Mouse (Mus musculus) 3T3-L1 (cell line): ENCODE measurements around the gene Eftud2.

Source experiments
- DNase-seq: peaks from one replicate; pipeline ENCODE4 v3.0.0-alpha.2; 2015; ENCODE audit warnings: low read depth, low spot score

Gene Eftud2

DNA sequence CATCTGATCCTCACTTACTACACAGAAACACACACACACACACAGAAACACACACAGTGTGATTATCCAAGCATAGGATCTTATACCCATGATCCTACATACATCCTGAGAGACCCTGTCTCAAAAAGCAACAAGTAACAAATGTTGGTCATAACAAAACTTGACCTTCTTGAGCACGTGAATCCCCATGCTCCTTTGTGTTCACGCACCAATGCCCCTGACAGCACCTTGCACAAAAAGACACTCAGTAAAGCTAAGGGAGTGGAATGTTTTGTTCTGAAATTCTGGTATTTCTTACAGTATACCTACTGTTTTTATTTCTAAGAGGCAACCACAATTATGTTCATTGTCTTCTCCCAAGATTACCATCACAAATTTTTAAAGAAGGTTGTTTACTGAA lies 1.2 kb downstream of the Eftud2 start:
- no peak for DNase-seq

DNA sequence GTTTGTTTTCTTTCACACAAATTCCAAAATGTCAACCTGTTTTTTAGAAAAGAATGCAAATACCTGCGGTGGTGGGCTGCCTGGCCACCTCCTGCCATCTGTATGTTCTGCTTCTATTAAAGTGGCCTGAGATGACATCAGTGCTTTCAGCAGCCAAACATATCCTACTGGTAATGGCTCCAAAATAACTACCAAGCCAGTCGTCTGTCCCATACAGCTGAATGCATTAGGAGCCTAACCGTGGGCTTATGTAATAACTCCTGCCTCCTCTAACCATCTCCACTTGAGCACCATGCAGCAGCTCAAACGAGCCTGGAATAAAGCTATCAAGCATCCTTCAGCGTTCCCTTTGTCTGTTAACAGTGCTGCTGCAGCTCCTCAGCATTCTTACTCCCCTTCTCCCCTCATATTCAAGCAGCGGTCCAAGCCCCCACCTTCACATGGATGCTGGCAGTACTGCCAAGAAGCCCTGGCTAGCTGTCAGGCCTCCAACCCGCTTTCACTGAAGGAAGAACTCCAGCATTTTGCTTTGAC lies 5.9 kb downstream of the Eftud2 start:
- DNase-seq: no peak

DNA sequence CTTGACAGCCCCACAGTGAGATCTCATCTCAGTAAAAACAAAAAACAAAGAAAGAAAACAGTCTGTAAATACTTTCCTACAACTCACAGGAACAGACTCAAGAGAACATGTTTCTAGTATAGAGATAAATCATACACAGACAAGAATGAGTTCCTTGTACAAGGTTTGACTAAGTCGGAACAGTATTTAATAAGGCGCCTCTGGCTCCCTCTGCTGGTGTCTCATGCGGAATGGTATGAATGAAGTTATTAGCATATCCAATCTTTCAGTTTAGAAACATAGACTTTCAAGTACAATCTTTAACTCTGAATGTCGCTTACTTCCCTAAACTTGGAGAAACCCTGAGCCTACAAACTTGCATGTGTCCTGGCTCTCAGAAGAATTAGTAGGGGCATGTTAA lies 16.5 kb downstream of the Eftud2 start:
- peak; percentile 88 for DNase-seq

DNA sequence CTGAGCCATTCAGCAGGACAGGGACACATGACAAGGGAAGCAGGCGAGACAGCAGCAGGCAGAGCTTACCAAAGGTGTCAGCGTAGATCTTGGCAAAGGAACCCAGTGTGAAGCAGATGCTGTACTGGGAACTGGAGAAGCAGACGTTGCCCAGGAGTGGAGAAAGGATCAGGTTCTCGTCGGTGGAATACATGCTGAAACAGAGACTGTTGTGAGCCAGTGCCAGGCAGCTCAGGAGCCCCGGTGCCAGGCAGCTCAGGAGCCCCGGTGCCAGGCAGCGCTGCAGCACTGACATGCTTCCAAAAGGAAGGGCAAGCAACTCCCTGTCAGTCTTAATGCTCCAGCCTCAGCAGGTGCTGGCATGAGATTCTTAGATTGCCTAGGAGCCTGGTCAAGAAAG lies 20.9 kb downstream of the Eftud2 start:
- DNase-seq: no peak

DNA sequence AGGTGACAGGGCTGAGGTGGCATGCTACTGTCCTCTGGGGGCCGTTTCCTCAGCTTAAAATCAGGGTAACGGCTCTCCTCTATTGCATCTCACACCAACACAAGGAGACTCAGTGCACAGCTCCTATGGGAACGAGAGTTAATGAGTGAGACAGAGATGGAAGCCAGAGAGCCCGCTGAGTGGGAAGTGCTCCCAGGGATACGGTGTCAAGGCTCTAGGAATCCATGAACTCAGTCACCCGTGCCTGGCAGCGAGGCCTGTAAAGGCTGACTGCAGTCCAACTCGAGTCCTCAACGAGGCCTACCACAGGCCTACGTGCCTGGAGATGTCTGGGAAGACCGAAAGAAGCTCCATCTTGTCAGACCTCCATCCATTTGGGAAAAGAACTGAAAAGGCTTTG lies 21.8 kb downstream of the Eftud2 start:
- no peak for DNase-seq

DNA sequence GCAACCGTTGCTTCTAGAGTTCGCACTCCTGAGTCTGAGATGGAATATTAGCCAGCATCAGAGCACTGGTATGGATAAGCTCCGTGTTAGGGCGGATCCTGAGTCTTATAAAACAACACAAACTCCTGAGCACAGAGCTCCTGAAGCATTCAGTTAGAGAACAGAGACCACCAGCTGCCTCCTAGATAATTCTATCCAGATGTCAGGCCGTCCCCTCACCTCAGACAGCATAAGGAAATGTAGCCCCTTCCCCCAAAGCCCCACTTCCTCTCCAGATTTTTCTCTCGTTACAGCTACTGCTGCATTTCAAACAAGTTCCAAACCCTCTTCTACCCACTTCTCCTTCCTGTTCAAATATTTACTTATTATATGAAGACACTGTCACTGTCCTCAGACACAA lies 24.8 kb downstream of the Eftud2 start:
- no peak for DNase-seq

DNA sequence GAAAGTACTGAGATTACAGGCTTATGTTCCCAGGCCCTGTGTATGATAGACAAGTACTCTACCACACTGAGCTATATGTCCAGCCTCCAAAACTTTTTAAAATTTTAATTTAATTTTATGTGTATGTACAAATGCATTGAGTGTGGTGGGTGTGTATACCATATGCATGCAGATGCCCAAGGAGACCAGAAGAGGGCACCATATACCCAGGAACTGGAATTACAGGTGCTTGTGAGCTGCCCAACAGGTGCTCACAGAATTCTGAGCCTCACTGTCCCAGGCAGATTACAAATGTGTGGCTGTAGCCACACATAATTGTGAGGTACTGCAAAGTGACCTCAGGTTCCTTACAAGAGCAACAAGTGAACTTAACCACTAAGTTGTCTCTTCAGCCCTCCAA lies 27.0 kb downstream of the Eftud2 start:
- DNase-seq: peak; percentile 24

DNA sequence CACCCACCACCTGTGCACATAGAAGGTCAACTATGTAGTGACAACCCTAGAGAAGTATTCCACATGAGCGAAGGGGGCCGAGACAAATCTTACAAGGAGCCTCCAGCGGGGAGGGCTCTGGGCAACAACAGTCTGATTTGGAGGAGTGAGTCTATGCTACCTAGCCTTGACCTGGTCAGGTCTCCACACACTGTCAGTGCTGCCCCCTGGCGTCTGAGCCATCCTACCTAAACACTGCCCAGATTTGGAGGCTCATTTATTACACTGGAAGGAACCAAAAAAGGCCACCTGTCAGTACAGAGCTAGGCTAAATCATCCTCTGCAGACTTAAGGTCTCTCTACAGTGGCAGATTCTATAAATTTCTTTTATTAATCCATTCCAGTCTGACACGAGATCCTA lies 28.9 kb downstream of the Eftud2 start:
- DNase-seq: peak; percentile 72

DNA sequence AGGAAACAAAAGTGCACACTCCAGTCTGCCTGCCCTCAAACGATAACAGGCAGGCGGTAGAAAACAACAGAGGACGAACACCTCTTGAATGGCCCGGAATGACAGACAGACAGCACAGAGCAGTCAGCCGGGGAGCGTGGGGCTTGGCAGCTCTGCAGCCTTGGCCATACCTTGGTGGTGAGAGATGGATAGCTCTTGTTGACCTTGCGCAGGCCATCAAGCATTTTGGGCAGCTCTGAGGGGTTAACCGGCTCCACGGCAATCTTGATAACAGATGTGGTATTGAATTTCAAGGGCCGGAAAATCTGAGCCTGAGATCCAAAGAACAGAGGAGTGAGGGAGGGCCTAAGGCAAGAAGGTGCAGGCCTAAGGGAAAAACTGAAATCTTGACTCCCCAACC lies 34.9 kb downstream of the Eftud2 start:
- DNase-seq: no peak

DNA sequence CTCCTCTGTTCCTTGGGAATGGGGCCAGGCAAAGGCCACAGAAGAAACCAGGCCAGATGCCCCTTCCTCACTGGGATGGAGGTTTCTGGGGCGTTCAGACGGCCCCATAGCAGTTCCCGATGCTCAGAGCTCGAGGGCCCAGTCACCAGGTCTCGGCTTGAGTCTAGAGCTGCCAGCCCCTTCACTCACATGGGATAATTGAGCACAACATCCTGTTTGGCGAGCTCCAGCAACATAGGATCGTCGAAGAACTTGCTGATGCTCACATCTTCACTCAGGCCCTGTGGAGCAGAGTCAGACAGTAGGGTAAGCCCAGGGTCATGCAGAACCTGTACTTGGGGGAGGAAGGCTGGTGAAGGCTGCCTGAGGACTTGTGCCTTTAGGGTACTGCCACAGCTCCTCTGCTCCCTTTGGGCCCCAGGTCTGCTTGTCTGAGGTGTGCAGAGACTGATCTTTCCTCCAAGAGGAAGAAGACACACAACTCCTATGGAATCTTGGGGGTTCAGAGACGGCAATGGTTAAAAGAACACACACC lies 42.1 kb downstream of the Eftud2 start:
- no peak for DNase-seq

DNA sequence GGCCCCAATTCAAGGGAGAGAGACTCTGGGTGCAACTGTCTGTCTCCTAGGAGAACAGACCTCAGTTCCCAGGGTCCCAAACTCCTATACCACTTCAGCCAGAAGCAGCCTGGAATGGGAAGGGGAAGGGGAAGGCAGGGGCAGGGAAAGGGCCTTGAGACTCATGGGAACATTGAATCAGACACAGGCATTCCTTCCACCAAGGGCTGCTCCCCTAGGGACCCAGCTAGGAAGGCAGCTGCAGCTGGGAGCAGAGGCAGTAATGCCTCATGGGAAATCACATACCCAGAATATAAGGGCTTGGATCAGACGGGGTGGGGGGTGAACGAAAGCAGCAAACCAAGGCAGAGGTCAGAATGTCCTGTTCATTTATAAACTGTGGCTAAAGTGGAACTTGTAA lies 42.7 kb downstream of the Eftud2 start:
- no peak for DNase-seq

DNA sequence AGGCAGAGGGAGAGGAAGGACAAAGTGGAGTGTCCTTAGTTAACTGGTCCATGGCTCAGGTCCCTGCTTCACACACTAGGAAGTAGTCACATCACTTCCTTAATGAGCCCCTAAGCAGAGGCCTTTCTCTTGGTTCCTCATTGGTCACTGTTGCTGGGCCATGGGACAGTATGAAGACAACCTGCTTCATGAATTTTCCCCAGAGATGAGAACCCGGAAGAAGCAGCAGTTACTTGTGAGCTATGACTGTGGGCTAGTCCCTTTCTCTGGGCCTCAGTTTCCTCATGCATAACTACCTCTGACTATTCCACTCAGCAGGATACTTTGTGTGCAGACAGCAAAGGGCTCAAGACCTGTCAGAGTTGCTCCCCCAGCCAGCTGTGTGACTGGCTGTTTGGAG lies 43.4 kb downstream of the Eftud2 start:
- DNase-seq: no peak

DNA sequence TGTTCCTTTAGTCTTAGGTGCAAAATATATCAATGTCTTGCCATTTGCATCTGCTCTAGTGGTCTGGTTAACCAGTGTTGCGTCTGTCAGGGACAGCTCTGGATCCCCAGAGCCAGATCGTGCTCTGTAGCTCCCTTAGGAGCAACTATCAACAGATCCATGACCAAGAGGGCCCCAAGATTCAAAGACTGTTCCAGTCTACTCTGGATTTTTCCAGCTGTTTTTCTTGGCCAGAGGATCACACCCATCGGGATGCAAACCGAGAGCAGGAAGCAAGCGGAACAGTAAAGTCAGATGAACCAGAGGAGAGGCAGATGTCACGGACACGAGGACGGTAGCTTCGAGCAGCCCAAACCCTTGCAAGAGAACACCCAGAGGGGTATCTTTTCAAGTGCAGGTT lies 44.6 kb downstream of the Eftud2 start:
- DNase-seq: no peak

DNA sequence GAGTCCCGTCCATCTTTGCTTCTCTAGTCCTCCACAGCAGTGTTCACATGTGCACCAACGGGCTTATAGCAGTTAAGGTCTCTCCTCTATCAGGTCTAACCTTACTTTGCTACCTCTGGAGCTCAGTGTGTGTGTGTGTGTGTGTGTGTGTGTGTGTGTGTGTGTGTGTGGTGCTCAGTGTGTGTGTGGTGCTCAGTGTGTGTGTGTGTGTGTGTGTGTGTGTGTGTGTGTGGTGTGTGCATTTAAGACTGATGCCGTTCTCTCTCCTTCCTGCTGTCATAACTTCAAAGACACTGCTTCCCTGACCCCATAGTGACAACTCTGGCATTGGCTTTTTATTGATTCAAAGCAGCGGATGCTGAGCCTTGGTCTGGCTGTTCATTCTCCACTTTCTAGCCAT lies 45.2 kb downstream of the Eftud2 start, which contains the start of gene Higd1b:
Gene Higd1b (plus strand): TSS at position 301 of the 400 bp plus-strand sequence.
- no peak for DNase-seq

DNA sequence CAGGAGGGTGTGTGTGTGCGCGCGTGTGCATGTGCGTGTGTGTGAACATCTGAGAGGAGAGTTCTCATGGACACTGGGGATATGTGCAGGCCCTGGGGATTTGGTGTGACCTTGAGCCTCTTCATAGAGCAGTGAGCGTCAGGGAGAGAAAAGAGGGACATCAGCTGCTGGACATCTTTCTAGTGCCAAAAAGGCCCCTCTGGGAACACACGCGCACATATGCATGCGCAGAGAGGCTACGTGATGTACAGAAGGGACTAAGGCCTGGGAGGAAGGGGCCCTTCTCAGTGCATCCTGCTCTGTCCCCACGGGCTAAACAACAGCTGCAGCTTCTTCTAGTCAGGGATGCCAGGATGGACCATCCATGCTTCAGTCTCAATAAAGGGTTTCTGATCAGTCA lies 46.6 kb downstream of the Eftud2 start:
- no peak for DNase-seq

DNA sequence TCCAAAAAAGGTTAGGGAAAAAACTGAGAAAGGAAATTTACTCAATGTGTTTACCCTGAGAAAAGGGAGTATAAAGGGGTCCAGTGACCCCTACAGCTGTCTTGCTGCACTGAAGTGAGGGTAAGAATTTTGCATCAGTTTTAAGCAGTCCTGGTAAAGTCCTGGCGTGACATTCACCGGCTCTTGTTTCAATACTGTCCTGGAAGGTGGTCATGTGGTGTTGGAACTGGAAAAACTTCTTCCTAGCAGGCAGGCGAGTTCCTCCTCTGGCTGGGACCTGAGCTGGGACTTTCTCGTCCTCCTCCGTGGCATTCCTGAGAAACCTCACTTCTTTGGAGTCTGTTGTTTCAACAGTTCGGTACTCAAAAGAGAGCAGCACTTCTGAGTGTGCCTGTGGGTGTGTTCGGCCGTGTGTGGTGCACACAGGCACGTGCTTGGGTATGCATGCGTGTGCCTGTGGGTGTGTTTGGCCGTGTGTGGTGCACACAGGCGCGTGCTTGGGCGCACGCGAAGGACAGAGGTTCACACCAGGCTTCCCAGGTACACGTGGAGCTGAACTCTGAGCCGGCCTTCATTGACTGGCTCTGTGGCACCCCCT lies 48.0 kb downstream of the Eftud2 start:
- no peak for DNase-seq

DNA sequence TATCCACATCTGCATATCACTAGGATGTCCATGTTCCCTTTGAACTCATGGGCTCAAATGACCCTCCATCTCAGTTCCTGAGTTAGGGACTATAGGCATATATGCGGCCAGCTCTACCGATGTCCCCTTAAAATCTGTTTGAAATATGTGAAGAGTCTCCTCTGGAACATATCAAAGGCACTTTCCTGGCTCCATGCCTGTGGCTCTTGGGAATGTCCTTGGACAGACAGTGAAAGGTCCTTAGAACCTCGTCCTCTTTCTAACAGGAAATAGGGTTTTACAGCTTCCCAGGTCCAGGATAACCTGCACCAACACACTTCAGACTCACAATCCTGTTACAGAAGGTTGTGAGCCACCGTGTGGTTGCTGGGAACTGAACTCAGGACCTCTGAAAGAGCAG lies 50.5 kb downstream of the Eftud2 start:
- DNase-seq: no peak

DNA sequence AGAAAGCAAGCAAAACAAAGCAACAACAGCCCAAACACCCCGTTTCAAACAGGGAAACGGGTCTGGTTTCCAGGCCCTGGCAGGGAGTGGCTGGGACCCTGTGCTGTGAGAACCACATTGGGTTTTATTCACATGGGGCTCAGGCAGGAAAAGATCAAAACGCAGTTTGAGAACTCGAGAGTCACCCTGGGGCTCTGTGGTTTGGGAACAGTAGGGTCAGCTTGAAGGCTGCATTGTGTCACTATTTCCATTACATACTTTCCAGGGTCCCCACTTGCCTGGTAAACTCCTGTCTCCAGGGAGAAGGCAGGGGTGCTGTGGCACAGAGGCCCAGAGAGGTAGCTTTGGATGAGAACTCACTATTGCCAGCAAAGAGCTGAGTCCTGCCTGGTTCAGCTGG lies 53.7 kb downstream of the Eftud2 start:
- DNase-seq: no peak

DNA sequence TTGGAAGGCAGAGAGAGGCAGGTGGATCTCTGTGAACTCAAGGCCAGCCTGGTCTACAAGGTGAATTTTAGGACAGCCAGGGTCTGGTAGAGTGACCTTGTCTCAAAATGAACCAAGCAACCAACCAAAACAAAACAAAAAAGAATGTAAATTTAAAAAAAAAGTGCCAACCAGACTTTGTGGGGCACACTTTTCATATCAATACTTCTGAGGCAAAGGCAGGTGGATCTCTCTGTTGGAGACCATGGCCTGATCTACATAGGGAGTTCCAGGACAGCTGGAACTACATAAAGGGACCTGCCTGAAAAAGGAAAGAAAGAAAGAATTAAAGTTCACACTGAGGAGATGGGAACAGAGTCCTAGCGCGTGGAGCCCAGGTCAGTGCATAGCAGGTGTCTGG lies 54.3 kb downstream of the Eftud2 start:
- DNase-seq: no peak

DNA sequence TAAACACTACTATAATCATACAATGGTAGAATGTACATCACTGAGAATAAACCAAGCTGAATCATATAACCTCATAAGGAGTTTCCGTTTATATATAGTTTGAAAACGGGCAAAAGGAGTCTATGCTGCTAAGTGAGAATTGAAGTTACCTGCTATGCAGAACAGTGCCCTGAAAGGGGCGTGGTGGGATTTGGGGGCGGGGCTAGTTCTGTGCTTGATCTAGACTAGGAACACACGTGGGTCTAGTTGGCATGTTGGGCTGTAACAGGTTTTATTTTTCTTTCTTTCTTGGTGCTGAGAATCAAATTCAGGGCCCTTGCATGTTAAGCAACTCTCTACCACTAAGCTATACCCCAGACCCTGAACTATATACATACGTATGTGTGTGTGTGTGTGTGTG lies 59.6 kb downstream of the Eftud2 start:
- no peak for DNase-seq

DNA sequence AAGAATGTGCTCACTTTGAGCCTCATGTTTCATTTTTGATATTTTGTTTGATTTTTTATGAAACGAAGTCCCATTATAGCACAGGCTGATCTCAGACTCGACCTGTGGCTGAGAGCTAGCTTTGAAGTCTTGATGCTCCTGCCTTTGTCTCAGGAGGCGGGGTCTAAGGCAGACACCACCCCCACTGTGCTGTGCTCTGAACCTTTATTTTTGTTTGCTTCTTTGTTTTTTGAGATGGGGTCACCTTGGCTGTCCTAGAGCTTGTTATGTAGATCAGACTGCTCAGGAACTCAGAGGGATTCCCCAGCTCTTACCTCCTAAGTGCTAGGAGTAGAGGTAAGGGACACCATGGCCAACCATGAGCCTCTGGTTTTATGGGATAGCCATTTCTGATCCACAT lies 60.4 kb downstream of the Eftud2 start:
- no peak for DNase-seq

DNA sequence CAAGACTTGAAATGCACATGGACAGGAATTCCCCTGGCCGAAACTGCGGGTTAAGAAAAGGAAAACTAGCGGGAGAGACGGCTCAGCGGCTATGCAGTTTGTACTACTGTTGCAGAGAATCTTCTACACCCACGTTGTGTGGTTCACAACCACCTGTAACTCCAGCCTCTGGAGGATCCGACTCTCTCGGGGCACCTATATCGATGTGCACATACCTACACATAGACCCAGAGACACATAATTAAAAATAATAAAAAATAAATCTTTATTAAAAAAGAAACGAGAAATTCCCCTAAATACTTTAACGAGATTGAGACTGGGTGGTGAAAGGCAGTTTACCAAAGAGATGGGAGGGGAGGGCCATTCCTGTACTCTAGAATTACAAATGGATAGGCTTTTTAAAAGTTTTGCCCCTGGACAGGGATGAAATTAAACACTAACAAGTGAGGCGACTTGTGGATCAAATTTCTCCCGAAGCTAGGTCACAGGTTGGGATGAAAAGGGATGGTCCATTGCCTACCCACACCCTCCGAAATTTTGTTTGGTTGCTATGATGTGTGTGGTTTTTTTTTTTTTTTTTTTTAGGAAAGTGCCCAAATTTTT lies 60.9 kb downstream of the Eftud2 start:
- no peak for DNase-seq

DNA sequence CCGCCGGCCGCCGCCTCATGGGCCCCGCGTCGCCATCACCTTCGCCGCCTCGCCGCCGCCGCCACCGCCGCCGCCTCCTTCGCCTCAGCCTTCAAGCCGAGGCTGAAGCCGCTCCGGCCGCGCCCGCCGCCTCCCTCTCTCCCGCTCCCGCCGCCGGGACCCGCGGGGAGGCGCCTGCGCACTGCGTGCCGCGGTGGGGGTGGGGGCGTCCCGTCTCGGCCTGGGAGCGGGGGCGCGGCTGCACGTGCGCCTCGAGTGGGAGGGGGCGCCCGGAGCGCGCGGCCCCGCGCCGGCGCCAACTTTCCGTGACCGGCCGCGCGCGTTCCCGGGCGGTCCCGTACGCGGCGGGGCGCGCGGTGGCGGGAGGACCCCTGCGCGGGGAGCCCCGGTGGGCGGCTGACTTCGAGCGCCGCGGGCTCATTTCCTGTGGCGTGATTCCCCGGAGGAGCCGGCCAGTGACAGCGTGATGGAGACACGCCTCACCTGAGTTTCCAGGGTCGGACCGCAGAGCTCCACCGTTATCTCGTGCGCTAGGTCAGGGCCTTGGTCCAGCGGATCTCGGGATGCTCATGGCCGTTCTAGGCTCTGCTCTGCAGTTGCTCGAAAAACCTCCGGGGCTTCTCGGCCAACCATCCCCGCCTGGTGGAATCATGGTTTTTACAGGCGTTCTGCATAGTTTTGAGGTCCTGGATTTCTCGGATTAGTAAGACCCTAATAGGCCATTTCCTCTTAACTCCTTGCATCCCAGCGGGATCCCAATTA lies 61.6 kb downstream of the Eftud2 start, which contains the start of gene Gjc1:
Gene Gjc1 (minus strand): TSS at position 680 of the 762 bp plus-strand sequence.
- peak; percentile 83 for DNase-seq
